Mouse (Mus musculus): ENCODE data around the gene Ncoa5.

Ncoa5 gene

DNA sequence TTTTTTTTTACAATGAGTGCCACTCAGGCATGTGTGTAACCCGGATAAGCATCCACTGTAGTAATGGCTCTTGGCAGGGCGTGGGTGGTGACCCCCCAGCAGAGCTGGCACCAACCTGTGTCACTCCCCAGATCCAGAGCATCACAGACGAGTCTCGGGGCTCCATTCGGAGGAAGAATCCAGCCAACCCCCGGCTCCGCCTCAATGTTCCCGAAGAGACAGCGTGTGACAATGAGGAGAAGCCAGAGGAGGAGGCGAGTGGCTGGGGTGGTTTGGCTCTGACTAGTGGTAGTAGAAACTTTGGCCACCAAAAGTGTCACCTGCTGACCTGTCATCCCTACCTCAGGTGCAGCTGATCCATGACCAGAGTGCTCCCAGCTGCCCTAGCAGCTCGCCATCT is 38.7 kb downstream of the Ncoa5 start:
- DNase-seq (ENCODE audit: low read depth in 1 of 2, low spot score in 2 of 2) = no peak

DNA sequence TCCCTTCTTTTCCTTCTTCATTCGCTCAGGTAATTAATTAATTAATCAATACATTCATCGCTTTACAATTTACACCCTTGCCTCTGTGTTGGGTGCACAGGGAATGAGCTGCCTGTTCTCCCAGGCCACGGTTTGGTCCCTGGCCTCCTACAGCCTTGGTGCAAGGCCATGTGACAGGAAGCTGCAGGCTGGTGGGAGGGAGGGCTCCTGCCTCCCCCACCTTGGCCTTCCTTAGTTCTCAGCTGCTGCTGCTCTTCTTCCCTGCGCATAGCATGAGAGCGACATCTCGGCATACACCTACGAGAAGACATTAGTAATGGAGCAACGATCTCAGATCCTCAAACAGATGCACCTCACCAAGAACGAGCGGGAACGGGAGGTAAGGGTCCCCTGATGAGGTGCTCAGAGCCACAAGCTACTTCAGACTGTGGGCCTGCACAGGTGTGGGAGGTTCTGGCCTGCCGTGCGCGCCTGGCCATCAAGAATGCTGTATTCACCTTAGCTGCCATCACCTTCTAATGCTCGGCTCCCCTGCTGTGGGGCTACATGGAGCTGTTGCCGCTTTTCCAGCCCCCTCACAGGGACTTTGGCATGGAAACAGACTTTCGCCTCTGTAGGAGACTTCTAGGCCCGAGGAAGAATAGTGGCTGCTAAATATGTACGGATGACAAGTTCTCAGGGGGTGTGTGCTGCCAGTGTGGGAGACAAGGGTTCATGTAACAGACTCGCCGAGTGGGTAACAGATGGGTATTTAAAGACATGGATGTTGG is 39.8 kb downstream of the Ncoa5 start:
- DNase-seq (ENCODE audit: low read depth in 1 of 2, low spot score in 2 of 2) = no peak

DNA sequence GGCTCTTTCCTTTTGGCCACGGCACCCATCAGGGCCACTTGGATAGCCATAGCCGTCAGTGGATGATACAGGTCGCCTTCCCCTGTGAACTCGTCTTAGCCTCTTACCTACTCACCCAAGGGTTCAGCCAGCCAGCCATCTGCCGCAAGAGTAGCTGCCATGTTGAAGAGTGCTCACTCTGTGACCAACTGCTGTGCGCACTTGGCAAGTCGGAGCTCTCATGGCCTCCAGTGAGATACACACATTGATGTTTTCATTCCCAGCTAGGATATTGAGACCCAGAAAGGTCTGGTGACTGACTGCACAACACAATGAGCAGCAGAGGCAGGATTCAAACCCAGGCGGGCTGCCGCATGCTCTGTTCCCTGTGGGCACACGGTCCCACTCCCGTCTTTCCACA is 40.5 kb downstream of the Ncoa5 start:
- DNase-seq (ENCODE audit: low read depth in 1 of 2, low spot score in 2 of 2) = no peak

DNA sequence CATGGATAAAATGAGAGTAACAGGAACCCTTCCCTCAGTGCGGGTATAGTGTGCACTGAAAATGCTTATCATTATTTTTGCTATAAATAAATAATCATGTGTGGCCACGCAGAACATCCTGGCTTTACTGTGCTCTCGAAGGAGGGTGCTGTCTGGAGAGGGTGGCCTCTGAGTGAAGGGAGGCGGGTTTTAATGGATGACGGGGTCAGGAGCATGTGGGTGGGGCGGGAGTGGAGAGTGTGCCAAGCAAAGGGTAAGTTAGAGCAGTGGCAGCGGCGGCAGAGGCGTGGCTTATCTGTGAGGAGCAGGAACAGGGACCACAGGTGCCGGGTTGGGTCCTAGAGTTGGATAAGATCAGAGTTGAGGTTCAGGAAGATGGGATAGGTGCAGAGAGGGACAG is 42.9 kb downstream of the Ncoa5 start:
- no peak for DNase-seq (ENCODE audit: low read depth in 1 of 2, low spot score in 2 of 2)

DNA sequence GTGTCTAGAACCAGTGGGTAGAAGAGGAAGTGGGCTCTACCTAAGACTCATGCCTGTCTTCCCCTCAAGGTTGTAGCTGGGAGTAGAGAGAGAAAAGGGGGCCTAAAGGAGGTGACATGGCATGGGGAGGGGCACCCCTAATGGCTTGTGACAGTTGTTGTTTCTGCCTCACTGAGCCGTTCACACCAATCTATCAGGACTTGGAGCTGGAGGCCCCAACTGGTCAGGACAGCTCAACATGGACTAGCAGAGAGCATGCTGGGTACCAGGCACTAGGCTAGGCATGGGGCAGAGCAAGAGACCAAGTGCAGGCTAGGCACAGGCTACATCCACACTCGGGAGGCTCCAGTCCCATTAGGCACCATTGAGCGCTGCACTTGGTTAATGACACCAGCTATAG is 43.6 kb downstream of the Ncoa5 start:
- DNase-seq (ENCODE audit: low read depth in 1 of 2, low spot score in 2 of 2) = no peak

DNA sequence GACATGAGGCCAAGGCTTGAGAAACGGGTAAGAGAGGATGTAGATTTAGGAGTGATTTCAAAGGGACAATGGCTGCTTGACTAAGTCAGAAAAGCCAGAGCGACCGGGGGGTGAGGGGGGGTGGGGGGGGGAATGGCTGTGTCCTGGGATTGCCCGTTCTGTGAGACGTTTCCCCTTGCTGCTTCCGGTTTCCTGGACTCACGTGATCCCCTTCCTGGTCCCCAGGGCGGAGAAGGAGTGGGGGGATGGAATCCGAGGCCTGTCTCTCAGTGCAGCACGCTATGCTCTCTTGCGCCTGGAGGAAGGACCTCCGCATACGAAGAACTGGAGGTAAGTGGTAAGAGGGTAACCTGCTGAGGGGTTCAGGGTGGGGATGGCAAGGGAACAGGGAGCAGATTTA is 45.9 kb downstream of the Ncoa5 start:
- DNase-seq (ENCODE audit: low read depth in 1 of 2, low spot score in 2 of 2) = no peak

DNA sequence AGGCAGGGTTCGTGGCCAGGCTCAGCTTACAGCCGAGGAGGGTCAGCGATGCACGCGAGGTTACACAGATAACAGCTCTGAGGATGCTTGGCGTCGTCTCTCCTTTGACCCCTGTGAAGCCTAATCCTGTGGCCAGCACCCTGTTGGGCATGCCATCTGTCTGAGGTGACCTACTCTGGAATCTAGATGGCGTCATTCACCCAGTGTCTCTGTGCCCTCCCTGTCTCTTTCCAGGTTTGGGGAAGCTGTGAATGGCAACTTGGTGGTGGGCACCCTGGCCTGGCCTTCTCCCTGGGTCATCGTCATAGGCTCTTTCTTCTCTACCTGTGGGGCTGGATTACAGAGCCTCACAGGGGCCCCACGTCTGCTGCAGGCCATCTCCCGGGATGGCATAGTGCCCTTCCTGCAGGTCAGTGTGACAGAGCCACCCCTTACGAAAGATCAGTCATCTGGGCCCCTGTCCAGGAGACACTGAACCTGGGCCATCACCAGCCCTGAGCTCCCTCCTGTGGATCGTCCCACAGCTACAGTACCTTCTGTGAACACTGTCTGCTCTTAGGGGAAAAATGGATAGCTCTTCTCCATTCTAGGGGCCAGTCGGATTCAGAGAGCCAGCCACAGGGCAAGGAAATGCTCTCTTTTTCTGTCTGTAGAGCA is 48.2 kb downstream of the Ncoa5 start:
- no peak for DNase-seq (ENCODE audit: low read depth in 1 of 2, low spot score in 2 of 2)

DNA sequence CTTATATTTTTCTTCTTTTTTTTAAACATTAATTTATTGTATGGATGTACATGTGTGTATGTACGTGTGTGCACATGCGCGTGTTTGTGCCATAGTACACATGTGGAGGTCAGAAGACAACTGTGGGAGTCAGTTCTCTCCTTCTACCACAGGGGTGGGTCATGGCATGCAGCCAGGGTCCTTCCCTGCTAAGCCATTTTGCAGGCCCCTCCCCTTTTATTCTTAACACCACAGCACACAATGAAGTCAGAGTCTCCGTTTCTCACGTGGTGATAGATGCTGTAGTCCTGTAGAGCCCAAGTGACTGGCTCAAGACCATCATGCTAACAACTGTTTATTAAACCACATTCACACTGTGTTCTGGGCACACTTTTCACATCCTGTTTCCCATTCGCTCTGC is 48.7 kb downstream of the Ncoa5 start:
- no peak for DNase-seq (ENCODE audit: low read depth in 1 of 2, low spot score in 2 of 2)

DNA sequence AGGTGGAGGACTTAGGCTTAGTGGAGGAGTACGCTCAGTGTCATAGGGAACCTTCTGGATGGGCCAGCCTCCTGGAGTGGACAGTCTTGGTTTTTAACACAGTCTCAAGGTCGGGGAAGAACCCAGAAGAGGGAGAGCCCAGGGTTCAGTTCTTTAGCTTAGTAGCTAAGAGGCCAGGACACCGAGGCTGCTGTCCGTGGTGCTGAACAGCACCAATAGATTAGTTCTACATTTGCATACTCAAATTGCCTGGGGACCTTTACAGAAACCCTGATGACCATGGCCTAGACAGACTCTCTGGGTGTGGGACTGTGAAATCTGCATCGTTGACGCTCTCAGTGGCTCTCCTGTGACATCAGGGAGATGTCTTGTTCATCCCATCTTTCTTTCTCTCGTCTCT is 54.9 kb downstream of the Ncoa5 start:
- DNase-seq (ENCODE audit: low read depth in 1 of 2, low spot score in 2 of 2) = no peak

DNA sequence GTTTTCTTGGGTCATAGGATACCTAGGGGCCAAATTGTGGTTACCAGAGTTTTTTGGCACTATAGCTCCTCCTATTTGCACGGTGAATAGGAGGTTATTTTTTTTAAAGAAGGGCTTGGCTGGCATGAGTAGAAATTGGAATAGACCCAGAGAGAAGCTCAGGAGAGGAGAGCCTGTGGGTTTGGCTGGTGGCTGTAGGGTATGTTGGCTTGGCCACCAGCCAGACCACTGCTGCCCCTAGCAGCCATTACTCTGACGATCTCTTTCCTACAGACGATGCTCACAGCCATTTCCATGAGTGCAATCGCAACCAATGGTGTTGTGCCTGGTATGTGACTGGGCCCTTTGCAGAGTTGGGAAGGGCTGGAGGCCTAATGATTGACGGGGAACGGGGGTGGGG is 59.1 kb downstream of the Ncoa5 start:
- no peak for DNase-seq (ENCODE audit: low read depth in 1 of 2, low spot score in 2 of 2)

DNA sequence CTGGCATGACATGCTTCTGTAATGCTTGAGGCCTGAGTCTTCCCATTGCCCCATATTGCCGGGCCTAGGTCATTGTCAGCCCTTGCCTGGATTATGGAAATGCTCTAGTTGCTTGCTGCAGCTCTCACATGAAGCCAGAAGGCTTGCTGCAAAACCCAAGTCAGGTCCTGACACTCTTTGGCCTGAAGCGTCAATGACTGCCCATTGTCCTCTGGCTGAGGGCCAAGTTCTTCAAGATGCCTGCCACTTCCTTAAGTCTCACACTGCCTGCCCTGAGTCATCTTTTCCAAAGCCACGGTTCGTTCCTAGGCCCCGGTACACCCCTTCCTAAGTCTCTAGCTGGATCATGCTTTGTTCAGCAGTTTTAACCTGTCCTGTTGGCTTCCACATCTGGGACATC is 62.0 kb downstream of the Ncoa5 start:
- no peak for DNase-seq (ENCODE audit: low read depth in 1 of 2, low spot score in 2 of 2)

DNA sequence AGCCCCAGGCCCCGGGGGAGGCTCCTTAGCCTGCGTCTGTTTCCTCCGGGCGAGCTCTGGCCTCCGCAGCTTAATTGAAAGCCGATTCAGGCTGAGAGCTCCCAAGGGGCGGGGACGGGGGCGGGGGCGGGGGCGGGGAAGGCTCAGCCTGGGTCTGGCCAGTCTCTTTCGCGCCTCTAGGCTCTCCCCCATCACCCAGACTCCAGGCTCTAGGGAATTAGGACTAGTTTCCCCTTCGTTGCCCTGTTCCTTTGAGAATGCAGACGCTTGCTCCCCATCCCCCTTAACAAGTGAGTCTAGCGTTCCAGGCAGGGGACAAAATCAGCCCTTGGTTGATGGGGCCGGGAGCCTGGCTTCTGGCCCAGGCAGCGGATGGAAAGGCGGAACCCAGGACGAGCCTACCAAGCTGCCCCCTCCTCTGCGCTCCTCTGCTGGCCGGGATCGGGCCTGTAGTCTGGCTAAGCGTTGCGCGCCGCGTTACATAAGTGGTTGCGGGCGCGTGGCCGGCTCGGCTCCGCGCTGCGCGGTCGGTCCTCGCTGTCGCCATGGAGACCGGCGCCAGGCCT is 64.0 kb downstream of the Ncoa5 start:
- no peak for DNase-seq (ENCODE audit: low read depth in 1 of 2, low spot score in 2 of 2)

DNA sequence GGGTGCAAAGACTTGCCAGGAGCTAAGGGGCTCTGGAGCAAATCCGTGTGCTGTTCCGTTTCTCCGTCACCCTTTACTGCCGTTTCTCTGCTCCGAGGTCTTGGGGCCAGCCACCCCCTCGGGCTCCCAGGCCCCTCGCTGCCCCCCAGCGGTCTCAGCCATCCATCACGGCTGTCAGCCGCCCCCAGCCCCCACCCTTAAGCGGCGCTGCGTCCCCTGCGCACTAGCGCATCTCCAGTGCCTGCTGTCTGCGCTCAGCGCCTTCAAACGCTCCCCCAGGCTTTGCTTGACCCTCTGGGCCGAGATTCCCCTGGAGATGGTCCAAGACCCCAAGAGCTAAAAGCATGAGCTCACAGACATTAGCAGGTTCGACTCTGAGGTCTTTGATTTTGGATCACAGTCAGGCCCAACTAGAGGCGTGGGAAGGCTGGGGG is 65.3 kb downstream of the Ncoa5 start:
- DNase-seq (ENCODE audit: low read depth in 1 of 2, low spot score in 2 of 2) = no peak

DNA sequence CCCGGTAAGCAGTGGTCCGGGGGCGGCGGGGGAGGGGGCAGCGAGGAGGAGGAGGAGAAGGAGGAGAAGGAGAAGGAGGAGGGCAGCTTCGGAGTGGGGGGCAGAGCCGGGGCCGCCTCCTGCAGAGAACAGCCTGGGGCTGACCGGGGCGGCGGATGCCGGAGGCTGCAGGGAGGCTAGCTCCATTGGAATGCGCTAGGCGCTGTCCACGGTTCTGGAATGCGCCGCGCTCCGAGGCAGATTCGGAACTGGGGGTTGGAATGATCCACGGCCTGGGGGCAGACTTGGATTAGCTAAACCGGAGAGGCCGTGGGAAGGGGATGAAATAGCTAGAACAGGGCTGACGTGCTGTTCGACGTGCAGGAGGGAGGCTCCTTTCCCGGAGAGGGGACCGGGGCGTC is 66.2 kb downstream of the Ncoa5 start:
- no peak for DNase-seq (ENCODE audit: low read depth in 1 of 2, low spot score in 2 of 2)

DNA sequence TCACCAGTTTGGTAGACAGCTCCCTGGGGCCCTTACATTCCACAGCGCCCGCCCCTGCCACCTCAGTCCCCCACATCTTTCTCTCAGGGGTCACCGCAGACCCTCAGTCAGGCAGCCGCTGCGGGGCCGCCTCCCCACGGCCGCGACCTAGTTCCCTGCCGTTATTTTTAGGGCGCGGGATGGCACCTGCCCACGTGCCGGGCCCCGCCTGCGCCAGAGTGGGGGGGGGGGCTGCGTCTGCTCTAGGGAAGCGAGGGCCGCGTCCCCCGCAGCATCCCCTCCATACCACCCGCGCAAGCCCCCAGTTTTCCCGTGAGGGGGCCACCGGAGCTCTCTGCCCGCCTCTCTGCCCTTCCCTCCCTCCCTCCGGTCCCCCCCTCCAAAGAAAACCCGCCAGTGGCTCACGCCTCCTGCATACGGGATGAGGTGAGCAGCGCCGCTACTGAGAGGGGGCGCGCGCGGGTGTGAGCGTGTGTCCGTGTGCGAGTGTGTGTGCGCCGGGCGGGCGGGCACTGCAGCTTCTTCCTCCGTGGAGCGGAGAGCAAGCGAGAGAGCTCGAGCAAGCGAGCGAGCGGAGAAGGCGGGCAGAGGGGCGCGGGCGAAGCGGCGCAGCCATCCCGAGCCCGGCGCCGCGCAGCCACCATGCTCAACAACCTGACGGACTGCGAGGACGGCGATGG is 66.8 kb downstream of the Ncoa5 start:
- no peak for DNase-seq (ENCODE audit: low read depth in 1 of 2, low spot score in 2 of 2)

DNA sequence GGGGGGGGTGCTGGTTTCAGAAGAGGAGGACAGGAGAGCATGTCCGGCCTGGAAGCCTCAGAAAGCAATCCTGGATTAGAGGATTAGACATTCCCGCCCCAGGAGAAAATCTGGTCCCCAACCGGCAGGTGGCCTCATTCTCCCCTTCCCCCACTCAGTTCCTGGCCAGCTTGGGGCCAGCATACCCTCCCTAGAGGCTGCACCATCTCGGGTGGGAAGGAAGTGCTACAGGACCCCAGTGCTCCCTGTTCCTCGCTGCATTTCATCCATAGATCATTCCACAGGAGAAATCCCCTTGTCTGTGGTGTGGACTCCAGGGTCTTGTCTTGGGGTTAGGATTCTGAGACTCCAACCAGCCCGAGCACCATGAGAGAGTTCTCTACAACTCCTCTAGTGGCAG is 67.5 kb downstream of the Ncoa5 start:
- DNase-seq (ENCODE audit: low read depth in 1 of 2, low spot score in 2 of 2) = no peak

DNA sequence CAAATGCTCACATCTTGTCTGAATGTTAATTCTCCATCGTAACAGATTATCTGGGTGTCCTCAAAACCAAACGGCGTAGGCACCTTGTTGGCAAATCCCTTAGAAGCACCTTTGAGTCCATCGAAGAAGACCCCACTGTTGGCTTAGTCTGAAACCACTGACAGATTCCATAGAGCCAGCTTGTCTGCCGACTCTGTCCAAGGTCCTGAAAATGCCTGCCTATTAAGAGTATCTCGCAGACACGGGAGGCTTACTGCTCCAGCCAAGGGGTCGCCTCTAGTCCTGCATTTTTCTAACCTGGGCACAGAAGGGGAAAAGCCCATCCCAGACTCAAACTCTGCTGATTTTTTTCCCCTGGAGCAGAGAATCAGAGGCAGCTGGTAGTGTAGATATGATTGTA is 68.3 kb downstream of the Ncoa5 start:
- no peak for DNase-seq (ENCODE audit: low read depth in 1 of 2, low spot score in 2 of 2)

DNA sequence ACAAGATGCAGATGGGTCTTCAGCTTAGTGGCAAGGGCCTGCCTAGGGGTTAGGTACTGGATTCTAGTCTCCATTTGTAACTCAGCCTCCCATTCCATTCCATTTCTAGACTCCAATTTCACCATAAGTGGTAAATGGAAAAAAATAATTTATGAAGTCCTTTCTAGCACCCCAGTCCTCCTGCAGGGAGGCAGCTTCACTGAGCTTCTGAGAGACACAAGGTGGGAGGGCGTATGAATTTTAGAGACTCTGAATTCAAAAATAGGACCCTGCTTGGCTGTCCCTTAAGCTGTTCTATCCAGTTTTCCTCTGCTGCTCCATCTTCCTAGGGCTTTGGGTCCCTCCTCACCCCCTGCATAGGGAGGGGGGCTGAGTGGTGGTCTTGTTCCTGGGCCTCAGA is 69.7 kb downstream of the Ncoa5 start:
- no peak for DNase-seq (ENCODE audit: low read depth in 1 of 2, low spot score in 2 of 2)

DNA sequence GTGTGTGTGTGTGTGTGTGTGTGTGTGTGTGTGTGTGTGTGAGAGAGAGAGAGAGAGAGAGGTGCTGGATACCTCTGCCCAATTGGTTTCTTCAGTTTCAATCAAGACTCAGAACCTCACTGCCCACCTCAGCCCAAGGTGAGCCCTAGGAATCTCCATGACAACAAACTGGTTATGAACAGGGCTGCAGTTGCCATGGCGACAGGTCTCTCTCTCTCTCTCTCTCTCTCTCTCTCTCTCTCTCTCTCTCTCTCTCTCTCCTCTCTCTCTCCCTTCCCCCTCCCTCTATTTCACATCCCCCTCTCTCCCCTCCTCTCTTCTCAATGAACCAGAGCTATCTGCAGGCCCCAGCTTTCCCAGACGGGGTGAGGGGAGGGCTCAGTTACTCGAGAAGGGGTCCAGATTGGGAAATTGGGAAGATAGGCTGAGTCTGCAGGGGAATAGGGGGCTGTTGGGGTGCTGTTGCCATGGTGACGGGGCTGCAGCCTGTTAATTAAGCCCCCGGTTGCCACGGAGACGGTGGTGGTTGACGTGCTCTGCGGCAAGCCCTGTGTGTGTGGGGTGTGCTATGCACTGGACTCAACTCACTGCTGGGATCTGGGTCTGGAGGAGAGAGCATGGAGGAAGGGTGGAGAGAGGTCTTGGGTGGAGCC is 70.3 kb downstream of the Ncoa5 start:
- no peak for DNase-seq (ENCODE audit: low read depth in 1 of 2, low spot score in 2 of 2)

DNA sequence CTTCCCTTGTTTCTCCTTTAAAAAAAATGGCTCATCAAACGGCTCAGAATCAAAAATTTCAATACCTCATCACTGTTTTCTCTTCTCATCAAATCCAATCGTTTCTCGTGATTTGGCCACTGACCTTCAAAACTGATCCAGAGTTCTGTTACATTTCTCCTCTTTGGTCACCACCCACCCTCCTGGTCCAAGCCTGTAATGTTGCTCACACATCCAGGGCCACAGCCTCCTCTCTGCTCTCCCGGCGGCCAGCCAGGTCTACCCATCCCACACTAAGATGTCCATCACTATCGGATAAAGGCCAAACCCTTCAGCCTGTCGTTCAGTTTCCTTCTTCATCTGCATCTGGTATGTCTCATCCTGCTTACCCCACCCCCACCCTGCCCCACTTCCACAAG is 72.5 kb downstream of the Ncoa5 start:
- no peak for DNase-seq (ENCODE audit: low read depth in 1 of 2, low spot score in 2 of 2)

DNA sequence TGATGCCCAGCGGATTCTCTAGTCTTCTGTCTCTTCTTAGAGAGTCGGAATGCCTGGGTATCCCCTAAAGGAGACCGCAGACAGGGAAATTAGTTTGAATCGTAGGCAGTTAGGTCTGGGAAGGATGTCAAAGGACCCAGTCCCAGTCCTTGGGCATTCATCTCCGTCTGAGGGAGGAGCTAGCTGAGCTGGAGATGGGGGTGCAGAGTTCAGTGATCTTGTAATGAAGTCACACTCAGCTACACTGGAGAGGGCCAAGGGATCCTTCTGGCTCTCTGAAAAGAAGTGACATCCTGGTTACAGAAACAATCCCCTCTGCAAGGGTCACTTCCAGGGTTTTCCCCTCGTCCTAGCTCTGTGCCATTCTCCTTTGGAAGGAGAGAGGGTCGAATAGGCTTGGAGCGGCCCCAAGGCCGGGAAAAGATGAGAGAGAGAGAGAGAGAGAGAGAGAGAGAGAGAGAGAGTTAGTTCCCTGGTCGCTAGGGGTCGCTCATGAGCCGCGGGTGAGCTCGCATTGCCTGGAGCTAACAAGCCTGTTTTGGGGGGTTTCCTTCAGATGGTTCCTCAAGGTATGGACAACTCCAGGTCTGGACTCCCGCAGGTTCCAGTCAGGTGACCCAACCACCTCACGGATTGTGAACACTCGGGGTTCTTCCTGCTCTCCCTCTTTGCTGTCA is 73.0 kb downstream of the Ncoa5 start:
- no peak for DNase-seq (ENCODE audit: low read depth in 1 of 2, low spot score in 2 of 2)

Measured in monocyte, adult 2 months (primary cell).